Mouse (Mus musculus) hindbrain, embryonic 11.5 days (tissue): Measurements from ENCODE around the gene Creld2. TPM values are rescaled to one million over a fixed set of nuclear protein-coding genes. Genes with fewer than 3 reads are reported as not detected.
A peak's percentile ranks its signal among the peaks of the same experiment; 100 is the strongest.

Experiments used
- ATAC-seq: fragments of 200-750 bp; cut with Nextera tagmentation; 2 replicates; pipeline ENCODE4 v1.8.0; 2017; ENCODE audit warnings: mild to moderate bottlenecking, moderate TSS enrichment, moderate library complexity; ENCODE audit not compliant: low FRiP score
- DNase-seq: peaks from one replicate; pipeline ENCODE4 v3.0.0-alpha.2; 2015; ENCODE audit warnings: low spot score
- H3K27ac ChIP-seq: fragments of 300-500 bp; sonication (generic); 2 replicates; pipeline ENCODE4 v1.5.1; 2014; ENCODE audit warnings: mild to moderate bottlenecking, low read depth, low read length
- H3K27me3 ChIP-seq: fragments of 300-500 bp; sonication (generic); 2 replicates; pipeline ENCODE4 v1.6.1; 2014; ENCODE audit warnings: mild to moderate bottlenecking, low read length, moderate library complexity, mixed read lengths; ENCODE audit not compliant: control insufficient read depth, insufficient read depth
- H3K36me3 ChIP-seq: fragments of 300-500 bp; sonication (generic); 2 replicates; pipeline ENCODE4 v1.6.1; 2014; ENCODE audit warnings: mild to moderate bottlenecking, low read length, moderate library complexity, mixed read lengths; ENCODE audit not compliant: control insufficient read depth, insufficient read depth
- H3K4me1 ChIP-seq: fragments of 300-500 bp; sonication (generic); replicated peaks from 2 replicates; pipeline ENCODE4 v1.6.1; 2014; ENCODE audit warnings: low read length, mixed read lengths; ENCODE audit not compliant: control insufficient read depth, insufficient read depth
- H3K4me2 ChIP-seq: fragments of 300-500 bp; sonication (generic); replicated peaks from 2 replicates; pipeline ENCODE4 v1.6.1; 2014; ENCODE audit warnings: mild to moderate bottlenecking, low read depth, low read length
- H3K4me3 ChIP-seq: fragments of 300-500 bp; sonication (generic); 2 replicates; pipeline ENCODE4 v1.5.1; 2014; ENCODE audit warnings: low read depth, low read length
- H3K9ac ChIP-seq: fragments of 300-500 bp; sonication (generic); 2 replicates; pipeline ENCODE4 v1.6.1; 2014; ENCODE audit warnings: low read depth, low read length
- H3K9me3 ChIP-seq: fragments of 300-500 bp; sonication (generic); 2 replicates; pipeline ENCODE4 v1.6.1; 2016; ENCODE audit warnings: low read length; ENCODE audit not compliant: control insufficient read depth
- WGBS: fragments of 180-500 bp; shearing (Covaris S2); extraction: QIAGEN DNeasy Blood & Tissue Kit; methylation state at CpG from one replicate; pipeline ENCODE4 v1.1.7; 2014; 5-methylcytosine and 5-hydroxymethylcytosine counted together
- polyA plus RNA-seq: library from polyadenylated mRNA; unstranded; fragments of >200 nt; fragmentation: Nextera tagmentation; extraction: Ambion mirVana; gene quantifications from 2 replicates; pipeline ENCODE4 v1.2.1, GENCODE M21; 2014

Gene Creld2
- polyA plus RNA-seq, 1 experiment from 2014 or later = 89.5 TPM

GRCm38 (mm10) chr15:88866934-88867356, 47.5 kb downstream of the Creld2 start:
- Histone ChIP-seq H3K9ac (no peak overlapping the region), H3K27ac (no peak overlapping the region), H3K27me3 (no peaks in the 10 kb centered on the region), H3K4me1 (peaks cover 4% of the 10 kb centered on the region; the same call in 1 of the 2 replicates), H3K4me2 (no peak overlapping the region), H3K4me3 (no peak overlapping the region), H3K9me3 (no peaks in the 10 kb centered on the region), H3K36me3 (no peaks in the 10 kb centered on the region)
- ATAC-seq = no peak
- no peak for DNase-seq
- WGBS = 61% methylated on average over 7 of the region's 7 CpGs

- no peaks in the 10 kb centered on the region for H3K9me3 ChIP-seq
- no peak overlapping the region for H3K4me3 ChIP-seq
- no peaks in the 10 kb centered on the region for H3K36me3 ChIP-seq
- no peak overlapping the region for H3K4me2 ChIP-seq
- H3K4me1 ChIP-seq = peaks cover 4% of the 10 kb centered on the region; the same call in 1 of the 2 replicates
- no peaks in the 10 kb centered on the region for H3K27me3 ChIP-seq
- H3K9ac ChIP-seq = no peak overlapping the region
- WGBS = 37% methylated on average over 5 of the region's 5 CpGs
- ATAC-seq (no peak), DNase-seq (no peak)
- no peak overlapping the region; the same call in 1 of the 2 replicates for H3K27ac ChIP-seq
Observed at GRCm38 (mm10) chr15:88867368-88868023, 48.0 kb downstream of the Creld2 start.

GRCm38 (mm10) chr15:88868024-88868742, 48.7 kb downstream of the Creld2 start:
- no peaks in the 10 kb centered on the region for H3K9me3 ChIP-seq
- no peak overlapping the region for H3K27ac ChIP-seq
- DNase-seq = peak; percentile 8
- H3K4me1 ChIP-seq = peaks cover 4% of the 10 kb centered on the region; the same call in 1 of the 2 replicates
- H3K36me3 ChIP-seq = no peaks in the 10 kb centered on the region
- no peak overlapping the region for H3K4me3 ChIP-seq
- H3K4me2 ChIP-seq = no peak overlapping the region
- WGBS = 77% methylated on average over 6 of the region's 6 CpGs
- H3K27me3 ChIP-seq = no peaks in the 10 kb centered on the region
- H3K9ac ChIP-seq = no peak overlapping the region
- no peak for ATAC-seq

- DNase-seq = no peak
- no peaks in the 10 kb centered on the region for H3K4me1 ChIP-seq
- WGBS = 77% methylated on average over 5 of the region's 5 CpGs
- no peak overlapping the region for H3K4me2 ChIP-seq
- no peak overlapping the region for H3K4me3 ChIP-seq
- no peaks in the 10 kb centered on the region for H3K27me3 ChIP-seq
- no peaks in the 10 kb centered on the region for H3K9me3 ChIP-seq
- H3K27ac ChIP-seq = no peak overlapping the region
- no peaks in the 10 kb centered on the region for H3K36me3 ChIP-seq
- no peak for ATAC-seq
- no peak overlapping the region for H3K9ac ChIP-seq
Observed at GRCm38 (mm10) chr15:88870418-88871185, 51.2 kb downstream of the Creld2 start.

- 89% methylated on average over 3 of the region's 3 CpGs for WGBS
- Histone ChIP-seq H3K27me3 (no peaks in the 10 kb centered on the region; the same call in 1 of the 2 replicates), H3K27ac (no peak overlapping the region), H3K4me3 (no peak overlapping the region), H3K9ac (no peak overlapping the region), H3K36me3 (no peaks in the 10 kb centered on the region), H3K4me2 (no peak overlapping the region), H3K9me3 (no peaks in the 10 kb centered on the region), H3K4me1 (no peaks in the 10 kb centered on the region)
- no peak for ATAC-seq
- no peak for DNase-seq
Observed at GRCm38 (mm10) chr15:88874061-88874460, 54.6 kb downstream of the Creld2 start.

GRCm38 (mm10) chr15:88874477-88874876, 55.0 kb downstream of the Creld2 start:
- H3K4me2 ChIP-seq = no peak overlapping the region
- no peak overlapping the region for H3K27ac ChIP-seq
- DNase-seq = no peak
- no peaks in the 10 kb centered on the region for H3K36me3 ChIP-seq
- no peak for ATAC-seq
- no peaks in the 10 kb centered on the region for H3K4me1 ChIP-seq
- no peak overlapping the region for H3K4me3 ChIP-seq
- H3K27me3 ChIP-seq = no peaks in the 10 kb centered on the region; the same call in 1 of the 2 replicates
- no peaks in the 10 kb centered on the region for H3K9me3 ChIP-seq
- no peak overlapping the region for H3K9ac ChIP-seq
- WGBS = 92% methylated on average over 6 of the region's 6 CpGs

GRCm38 (mm10) chr15:88875625-88876081, 56.2 kb downstream of the Creld2 start:
- Histone ChIP-seq H3K27me3 (no peaks in the 10 kb centered on the region; the same call in 1 of the 2 replicates), H3K9ac (no peak overlapping the region), H3K4me3 (no peak overlapping the region), H3K4me2 (no peak overlapping the region), H3K36me3 (no peaks in the 10 kb centered on the region), H3K4me1 (no peaks in the 10 kb centered on the region), H3K9me3 (no peaks in the 10 kb centered on the region), H3K27ac (no peak overlapping the region)
- ATAC-seq (no peak), DNase-seq (no peak)
- WGBS = 33% methylated on average over 10 of the region's 10 CpGs
